Mouse (Mus musculus): ENCODE data around the gene Mical2.

DNA sequence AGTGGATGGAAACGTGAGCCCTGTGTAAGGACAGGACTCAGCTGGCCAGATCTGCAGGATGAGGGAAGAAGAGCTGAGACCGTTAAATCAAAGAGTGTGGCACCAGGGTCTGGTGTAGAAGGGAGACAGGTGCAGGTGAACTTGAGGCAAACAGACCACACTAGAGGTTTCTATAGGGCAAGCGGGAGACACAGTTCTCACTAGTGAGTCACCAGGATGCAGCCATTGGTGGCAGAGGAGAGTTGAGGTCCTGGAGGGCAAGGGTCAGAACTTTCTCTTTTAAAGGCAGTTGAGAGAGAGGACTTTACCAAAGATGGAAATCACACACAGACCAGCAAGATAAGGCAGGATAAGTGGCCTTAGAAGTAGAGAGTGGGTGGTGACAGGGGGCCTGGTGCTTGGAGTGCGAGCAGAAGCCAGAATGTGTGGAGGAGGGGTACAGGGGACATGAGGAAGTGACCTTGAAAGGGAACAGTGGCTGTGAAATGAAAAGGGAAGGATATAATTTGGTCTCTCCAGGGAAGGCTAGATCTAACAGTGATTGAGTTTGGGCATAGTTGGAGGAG, 32.8 kb downstream of the Mical2 start:
- TF ChIP-seq CTCF (conservative IDR thresholded peaks at IDR 0.05; ENCODE audit: insufficient read depth, insufficient read length, low read depth, low read length) (no peak), POLR2A (IDR thresholded peaks at IDR 0.05; ENCODE audit: low read depth, low read length) (no peak)
